Mouse (Mus musculus) lung, postnatal 0 days (tissue): ENCODE results near the gene Rgs6. TPM values are rescaled to one million over a fixed set of nuclear protein-coding genes. Genes with fewer than 3 reads are reported as not detected.

Experiments used
- ATAC-seq: fragments of 200-750 bp; cut with Nextera tagmentation; 2 replicates; pipeline ENCODE4 v1.8.0; 2017; ENCODE audit warnings: moderate library complexity
- DNase-seq: peaks from one replicate; pipeline ENCODE4 v3.0.0-alpha.2; 2016; ENCODE audit warnings: low spot score
- H3K27ac ChIP-seq: fragments of 300-500 bp; sonication (generic); 2 replicates; pipeline ENCODE4 v1.5.1; 2014; ENCODE audit warnings: antibody characterized with exemption, mild to moderate bottlenecking, low read length, mixed read lengths
- H3K27me3 ChIP-seq: fragments of 300-500 bp; sonication (generic); replicated peaks from 2 replicates; pipeline ENCODE4 v1.6.1; 2014; ENCODE audit warnings: low read length, mixed read lengths; ENCODE audit not compliant: insufficient read depth
- H3K36me3 ChIP-seq: fragments of 300-500 bp; sonication (generic); 2 replicates; pipeline ENCODE4 v1.6.1; 2014; ENCODE audit warnings: low read length, mixed read lengths; ENCODE audit not compliant: insufficient read depth
- H3K4me1 ChIP-seq: fragments of 300-500 bp; sonication (generic); 2 replicates; pipeline ENCODE4 v1.6.1; 2014; ENCODE audit warnings: antibody characterized with exemption, low read depth, low read length, mixed read lengths; ENCODE audit not compliant: insufficient read depth
- H3K4me2 ChIP-seq: fragments of 300-500 bp; sonication (generic); replicated peaks from 2 replicates; pipeline ENCODE4 v1.6.1; 2014; ENCODE audit warnings: low read depth, mild to moderate bottlenecking, low read length, moderate library complexity, mixed read lengths
- H3K4me3 ChIP-seq: fragments of 300-500 bp; sonication (generic); 2 replicates; pipeline ENCODE4 v1.5.1; 2014; ENCODE audit warnings: low read depth, low read length
- H3K9ac ChIP-seq: fragments of 300-500 bp; sonication (generic); replicated peaks from 2 replicates; pipeline ENCODE4 v1.6.1; 2014; ENCODE audit warnings: low read depth, mild to moderate bottlenecking
- H3K9me3 ChIP-seq: fragments of 300-500 bp; sonication (generic); 2 replicates; pipeline ENCODE4 v1.6.1; 2016; ENCODE audit warnings: low read length, mixed read lengths
- CTCF ChIP-seq: IDR thresholded peaks from 2 replicates; pipeline ENCODE4 v1.5.1; 2016; ENCODE audit warnings: antibody characterized with exemption, mild to moderate bottlenecking
- EP300 ChIP-seq: IDR thresholded peaks from 2 replicates; pipeline ENCODE4 v1.6.1; 2016; ENCODE audit warnings: antibody characterized with exemption, mild to moderate bottlenecking, control low read depth
- WGBS: fragments of 180-500 bp; shearing (Covaris S2); extraction: QIAGEN DNeasy Blood & Tissue Kit; methylation state at CpG from one replicate; pipeline ENCODE4 v1.1.7; 2014; 5-methylcytosine and 5-hydroxymethylcytosine counted together
- polyA plus RNA-seq: library from polyadenylated mRNA; unstranded; fragments of >200 nt; fragmentation: Nextera tagmentation; extraction: Ambion mirVana; gene quantifications from 2 replicates; pipeline ENCODE4 v1.2.1, GENCODE M21; 2015

Rgs6 gene
- polyA plus RNA-seq, 1 experiment from 2014 or later: 2.6 TPM

DNA sequence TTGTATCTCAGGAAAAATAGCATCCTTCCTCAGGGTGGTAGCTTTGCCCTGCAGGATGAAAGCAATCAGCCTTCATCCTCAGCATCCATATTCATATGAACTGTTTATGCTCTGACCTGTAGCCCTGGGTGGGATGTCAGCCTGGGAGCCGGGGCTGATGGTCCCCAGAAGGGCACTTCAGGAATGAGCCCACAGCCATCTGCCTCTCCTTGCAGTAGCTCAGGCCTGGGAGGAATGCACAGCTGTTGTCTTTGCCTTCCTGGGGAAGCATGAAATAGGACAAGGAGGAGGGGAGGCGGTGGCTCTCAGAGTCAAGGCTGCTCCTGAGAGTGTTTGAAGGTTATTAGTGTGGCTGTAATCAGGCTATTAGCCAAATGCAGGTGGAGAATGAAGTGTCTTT, 590.7 kb downstream of the Rgs6 start:
- H3K9ac ChIP-seq: no peak overlapping the region
- H3K4me1 ChIP-seq: no peaks in the 10 kb centered on the region
- TF ChIP-seq CTCF: no peak
- TF ChIP-seq EP300: no peak
- WGBS: 53% methylated on average over 2 of the region's 2 CpGs
- no peak overlapping the region for H3K4me2 ChIP-seq
- no peaks in the 10 kb centered on the region for H3K27me3 ChIP-seq
- H3K27ac ChIP-seq: no peak overlapping the region
- H3K4me3 ChIP-seq: no peak overlapping the region
- no peak for ATAC-seq
- H3K9me3 ChIP-seq: no peaks in the 10 kb centered on the region
- H3K36me3 ChIP-seq: no peaks in the 10 kb centered on the region
- no peak for DNase-seq

DNA sequence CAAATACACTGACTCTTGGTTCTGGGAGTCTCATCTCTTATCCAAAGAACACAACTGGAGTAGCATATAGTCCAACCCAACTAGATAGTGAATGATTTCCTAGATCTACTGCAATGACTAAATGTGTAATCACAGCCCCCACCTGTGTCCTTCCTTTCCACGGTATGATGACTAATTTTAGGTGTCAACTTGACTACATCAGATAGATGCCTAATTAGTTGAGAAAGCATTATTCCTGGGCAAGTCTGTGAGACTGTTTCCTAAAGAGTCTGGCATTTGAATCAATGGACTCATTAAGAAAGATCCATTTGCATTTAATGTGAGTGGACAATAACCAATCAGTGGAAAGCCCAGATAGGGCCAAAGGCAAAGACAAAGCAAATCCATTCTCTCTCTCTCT, 591.8 kb downstream of the Rgs6 start:
- no peak overlapping the region for H3K4me2 ChIP-seq
- ATAC-seq (no peak), DNase-seq (no peak)
- no peak overlapping the region for H3K4me3 ChIP-seq
- no peaks in the 10 kb centered on the region for H3K9me3 ChIP-seq
- no peak for TF ChIP-seq CTCF
- TF ChIP-seq EP300: no peak
- H3K4me1 ChIP-seq: no peaks in the 10 kb centered on the region
- H3K27me3 ChIP-seq: no peaks in the 10 kb centered on the region
- 61% methylated on average over 1 of the region's 1 CpGs for WGBS
- no peaks in the 10 kb centered on the region for H3K36me3 ChIP-seq
- H3K27ac ChIP-seq: no peak overlapping the region
- no peak overlapping the region for H3K9ac ChIP-seq

DNA sequence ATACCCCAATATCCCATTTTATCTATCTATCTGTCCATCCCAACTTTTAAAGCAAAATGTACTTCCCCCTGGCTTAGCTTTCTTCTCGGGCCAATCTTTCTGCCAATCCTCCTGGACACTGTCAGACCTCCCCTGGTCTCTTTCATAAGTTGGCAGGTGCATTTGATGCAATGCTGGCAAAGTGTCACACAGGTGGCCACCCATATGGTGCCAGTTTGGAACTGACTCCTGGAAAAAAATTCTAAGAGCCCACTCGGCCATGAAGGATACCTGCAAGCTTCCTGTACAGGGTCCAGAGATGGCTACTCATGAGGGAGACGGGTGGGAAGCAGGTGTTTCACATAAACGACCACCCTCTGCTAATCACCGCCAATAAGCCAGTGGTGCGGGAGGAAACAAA, 592.5 kb downstream of the Rgs6 start:
- Histone ChIP-seq H3K9ac (no peak overlapping the region), H3K4me3 (no peak overlapping the region), H3K27me3 (no peaks in the 10 kb centered on the region), H3K9me3 (no peaks in the 10 kb centered on the region), H3K36me3 (no peaks in the 10 kb centered on the region), H3K27ac (no peak overlapping the region), H3K4me1 (no peaks in the 10 kb centered on the region), H3K4me2 (no peak overlapping the region)
- 55% methylated on average over 6 of the region's 6 CpGs for WGBS
- DNase-seq (no peak), ATAC-seq (no peak)
- TF ChIP-seq EP300: no peak
- TF ChIP-seq CTCF: no peak

DNA sequence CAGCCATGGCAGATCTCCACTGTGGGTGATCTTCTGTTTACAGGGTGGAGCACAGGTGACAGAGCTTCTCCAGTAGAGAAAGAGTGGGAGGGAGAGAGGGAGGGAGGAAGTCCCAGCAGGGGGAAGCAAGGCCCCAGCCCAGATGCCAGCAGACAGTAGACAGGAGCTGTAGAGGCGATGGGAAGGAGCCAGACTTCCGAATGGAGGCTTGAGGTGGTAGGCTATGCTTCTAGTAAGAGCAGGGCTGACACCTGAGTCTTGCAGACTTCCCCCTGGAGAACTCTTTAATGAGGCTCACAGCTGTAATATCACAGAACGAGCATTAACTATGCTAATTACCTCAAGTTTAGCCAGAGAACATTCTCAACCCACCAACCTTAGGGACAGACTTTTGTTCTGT, 613.6 kb downstream of the Rgs6 start:
- Histone ChIP-seq H3K4me3 (no peak overlapping the region), H3K9me3 (no peaks in the 10 kb centered on the region), H3K36me3 (no peaks in the 10 kb centered on the region), H3K27me3 (no peaks in the 10 kb centered on the region), H3K4me2 (no peak overlapping the region), H3K27ac (no peak overlapping the region), H3K4me1 (no peaks in the 10 kb centered on the region), H3K9ac (no peak overlapping the region)
- 46% methylated on average over 3 of the region's 3 CpGs for WGBS
- TF ChIP-seq EP300 (no peak), CTCF (no peak)
- no peak for DNase-seq
- no peak for ATAC-seq

DNA sequence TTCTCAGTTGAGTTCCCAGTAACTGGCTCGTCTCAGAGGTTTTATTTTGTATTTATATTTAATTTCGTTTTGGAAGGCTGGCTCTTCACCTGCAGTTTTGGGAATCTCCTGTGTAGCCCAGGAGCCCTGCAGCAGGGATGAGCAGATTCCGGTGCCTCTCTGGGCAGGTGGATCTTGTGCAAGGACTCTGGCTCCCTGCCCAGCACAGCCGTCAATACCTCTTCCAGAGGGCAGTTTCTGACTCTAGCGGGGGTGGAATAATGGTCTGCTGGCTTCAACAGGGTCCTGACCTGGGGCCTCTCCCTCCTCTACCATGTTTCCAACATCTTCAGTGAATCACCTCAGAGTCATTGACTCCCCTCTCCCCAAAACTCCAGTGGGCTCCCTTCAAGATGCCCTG, 616.3 kb downstream of the Rgs6 start:
- TF ChIP-seq EP300 (no peak), CTCF (no peak)
- Histone ChIP-seq H3K4me1 (no peaks in the 10 kb centered on the region), H3K27me3 (no peaks in the 10 kb centered on the region), H3K4me3 (no peak overlapping the region), H3K27ac (no peak overlapping the region), H3K9ac (no peak overlapping the region), H3K36me3 (no peaks in the 10 kb centered on the region), H3K4me2 (no peak overlapping the region), H3K9me3 (no peaks in the 10 kb centered on the region)
- 46% methylated on average over 5 of the region's 5 CpGs for WGBS
- DNase-seq: no peak
- no peak for ATAC-seq

DNA sequence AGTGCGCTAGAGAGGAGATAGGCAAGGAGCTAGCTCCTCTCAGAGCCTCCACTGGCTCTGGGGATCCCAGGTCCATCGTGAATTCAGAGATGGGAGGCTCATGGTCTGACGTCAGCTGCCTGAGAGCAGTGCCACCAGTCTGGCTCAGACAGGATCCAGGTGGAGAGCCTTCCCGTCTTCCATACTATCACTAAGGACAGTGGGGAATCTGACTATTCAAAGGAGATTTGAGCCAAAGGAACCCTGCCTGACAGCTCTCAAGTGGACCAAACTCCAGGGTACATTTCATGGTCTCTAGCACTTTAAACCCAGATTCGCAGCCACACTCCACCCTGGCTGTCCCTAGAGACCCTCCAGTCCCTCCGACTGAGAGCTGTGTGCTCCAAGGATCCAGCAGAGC, 618.8 kb downstream of the Rgs6 start:
- WGBS: 64% methylated on average over 6 of the region's 6 CpGs
- H3K27me3 ChIP-seq: no peaks in the 10 kb centered on the region
- no peak for TF ChIP-seq EP300
- no peak for TF ChIP-seq CTCF
- no peaks in the 10 kb centered on the region for H3K36me3 ChIP-seq
- ATAC-seq (no peak), DNase-seq (no peak)
- H3K4me1 ChIP-seq: no peaks in the 10 kb centered on the region
- H3K9ac ChIP-seq: no peak overlapping the region
- H3K4me2 ChIP-seq: no peak overlapping the region
- no peaks in the 10 kb centered on the region for H3K9me3 ChIP-seq
- no peak overlapping the region for H3K27ac ChIP-seq
- H3K4me3 ChIP-seq: no peak overlapping the region

DNA sequence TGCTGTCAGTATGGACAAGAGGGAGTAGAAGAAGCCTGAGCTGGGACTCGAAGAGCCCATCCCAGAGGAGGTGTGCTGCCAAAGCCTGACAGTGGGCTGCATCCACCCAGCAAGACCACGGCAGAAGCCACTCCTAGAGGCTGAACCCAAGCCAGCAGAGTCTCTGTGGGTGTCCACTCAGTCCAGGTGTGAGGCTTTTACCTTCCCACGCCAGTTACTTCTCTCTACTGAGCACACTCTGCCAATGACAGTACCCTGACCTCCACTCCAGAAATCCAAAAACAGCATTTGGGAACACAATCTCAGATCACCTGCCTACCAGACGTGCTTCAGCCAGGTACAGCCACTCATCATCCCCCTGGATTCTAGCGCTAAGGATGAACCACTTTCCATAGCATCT, 619.4 kb downstream of the Rgs6 start:
- no peak for TF ChIP-seq EP300
- TF ChIP-seq CTCF: no peak
- WGBS: 64% methylated on average over 5 of the region's 5 CpGs
- no peaks in the 10 kb centered on the region for H3K36me3 ChIP-seq
- H3K9ac ChIP-seq: no peak overlapping the region
- no peaks in the 10 kb centered on the region for H3K27me3 ChIP-seq
- H3K9me3 ChIP-seq: no peaks in the 10 kb centered on the region
- ATAC-seq (no peak), DNase-seq (no peak)
- H3K4me2 ChIP-seq: no peak overlapping the region
- no peak overlapping the region for H3K4me3 ChIP-seq
- H3K4me1 ChIP-seq: no peaks in the 10 kb centered on the region
- no peak overlapping the region for H3K27ac ChIP-seq
